Mouse (Mus musculus) CH12F3 (cell line): ENCODE measurements around the gene Rimbp2.
"Not testable (repeated sequence)": the region's sequence is repeated elsewhere in the genome, so short reads cannot be mapped to it uniquely, and the experiment has no call there.

Experiments used
- in situ Hi-C: fragments of 300-500 bp; cut with MboI; formaldehyde crosslinking; loops from 2 replicates; pipeline ENCODE4 v1.14.3; 2020; ENCODE audit warnings: low sequenced_read_pairs

The Rimbp2 gene

DNA sequence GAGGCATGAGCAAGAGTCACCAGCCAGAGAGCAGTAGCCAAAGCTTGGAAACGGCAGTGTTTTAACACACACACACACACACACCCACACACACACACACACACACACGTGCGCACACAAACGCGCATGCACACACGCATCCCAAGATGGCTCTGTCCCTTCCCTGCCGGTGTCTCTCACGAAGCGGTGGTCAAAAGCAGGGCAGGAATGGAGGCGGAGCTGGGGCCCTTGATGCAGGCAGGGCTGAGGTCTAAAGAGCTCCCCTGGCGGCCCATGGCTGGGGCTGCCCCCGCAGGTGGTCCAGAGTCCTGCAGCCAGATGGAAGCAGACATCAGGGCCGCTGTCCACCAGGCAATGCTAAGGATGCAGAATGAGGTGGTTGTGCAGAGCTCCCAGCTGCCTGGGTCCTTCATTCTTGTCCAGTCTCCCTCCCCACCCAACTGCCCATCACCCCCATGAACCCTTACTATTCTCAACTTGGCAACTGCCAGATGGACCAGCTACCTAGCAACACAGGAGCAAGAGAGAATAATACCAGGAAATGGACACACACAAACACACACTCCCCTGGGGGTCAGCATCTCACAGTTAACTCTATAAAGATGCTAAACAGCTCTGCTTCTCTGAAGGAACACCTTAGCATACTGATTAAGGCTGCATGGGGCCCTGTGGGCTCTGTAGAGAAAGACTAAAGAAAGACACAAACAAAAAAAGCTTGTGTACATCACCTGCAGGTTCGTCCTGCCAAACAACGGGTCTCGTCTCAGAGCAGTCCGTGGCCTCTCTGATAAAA, at the start of gene Rimbp2:
TSS of gene Rimbp2 (minus strand) at position 209 of the 793 bp plus-strand sequence.
- in situ Hi-C loops: no loop called here

DNA sequence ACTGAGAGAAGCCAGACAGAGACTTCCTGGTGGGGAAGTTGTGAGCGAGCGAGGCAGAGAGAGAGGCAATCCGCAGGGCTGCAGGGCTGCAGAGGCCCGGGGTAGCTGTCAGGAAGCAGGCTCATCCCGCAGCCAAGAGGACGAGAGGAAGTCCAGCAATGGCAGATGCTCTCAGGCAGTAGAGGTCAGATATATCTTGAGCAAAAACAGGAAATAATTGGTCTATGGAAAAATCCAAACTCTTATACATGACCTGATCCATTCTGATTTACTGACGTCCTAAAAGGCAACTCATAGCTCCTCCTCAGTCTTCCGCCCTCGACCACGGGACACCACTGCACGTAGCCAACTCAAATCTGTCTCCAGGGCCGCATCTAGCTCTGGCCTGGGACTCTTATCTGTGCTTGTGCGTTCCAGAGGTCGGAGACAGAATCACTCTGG, 49.3 kb upstream of the Rimbp2 start:
- in situ Hi-C loops: loop anchor here (25.0 kb wide), 2 partner anchors 1260 to 1390 kb away; partner anchors contain the start of genes Sbds and Tyw1

DNA sequence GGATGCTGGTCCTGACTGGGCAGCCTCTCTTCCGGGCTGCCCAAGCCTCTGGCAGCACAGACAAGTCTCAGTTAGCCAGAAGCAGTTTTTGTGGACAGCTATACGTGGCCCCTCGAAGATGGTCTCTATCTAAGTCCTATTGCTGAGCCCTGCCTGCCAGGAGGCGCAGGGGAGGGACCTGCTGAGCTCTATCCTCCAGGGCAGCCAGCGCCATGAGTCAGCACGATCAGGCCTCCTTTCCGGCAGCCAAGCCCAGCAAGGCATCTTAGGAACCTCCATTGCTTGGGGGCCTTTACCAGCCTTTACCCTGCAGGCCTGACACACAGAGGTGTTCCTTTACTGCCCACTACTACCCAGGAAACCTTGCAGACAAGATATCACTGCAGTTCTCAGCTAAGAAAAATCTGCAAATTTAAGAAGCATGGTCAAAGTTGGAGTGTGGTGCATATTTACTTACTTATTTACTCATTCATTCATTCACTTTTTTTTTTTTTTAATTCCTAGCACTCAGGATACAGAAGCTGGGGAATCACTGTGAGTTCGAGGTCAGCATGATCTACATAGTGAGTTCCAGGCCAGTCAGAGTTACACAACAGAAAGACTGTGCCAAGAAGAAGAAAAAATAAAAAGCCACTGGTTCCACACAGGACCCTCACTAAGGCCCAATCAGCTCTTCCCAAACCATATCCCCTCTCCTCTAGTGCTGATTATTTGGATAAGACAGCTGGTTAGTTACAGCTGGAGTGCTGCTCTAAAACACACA, 47.6 kb upstream of the Rimbp2 start:
- in situ Hi-C loops: loop anchor here (25.0 kb wide), 2 partner anchors 1261 to 1389 kb away; partner anchors contain the start of genes Sbds and Tyw1

DNA sequence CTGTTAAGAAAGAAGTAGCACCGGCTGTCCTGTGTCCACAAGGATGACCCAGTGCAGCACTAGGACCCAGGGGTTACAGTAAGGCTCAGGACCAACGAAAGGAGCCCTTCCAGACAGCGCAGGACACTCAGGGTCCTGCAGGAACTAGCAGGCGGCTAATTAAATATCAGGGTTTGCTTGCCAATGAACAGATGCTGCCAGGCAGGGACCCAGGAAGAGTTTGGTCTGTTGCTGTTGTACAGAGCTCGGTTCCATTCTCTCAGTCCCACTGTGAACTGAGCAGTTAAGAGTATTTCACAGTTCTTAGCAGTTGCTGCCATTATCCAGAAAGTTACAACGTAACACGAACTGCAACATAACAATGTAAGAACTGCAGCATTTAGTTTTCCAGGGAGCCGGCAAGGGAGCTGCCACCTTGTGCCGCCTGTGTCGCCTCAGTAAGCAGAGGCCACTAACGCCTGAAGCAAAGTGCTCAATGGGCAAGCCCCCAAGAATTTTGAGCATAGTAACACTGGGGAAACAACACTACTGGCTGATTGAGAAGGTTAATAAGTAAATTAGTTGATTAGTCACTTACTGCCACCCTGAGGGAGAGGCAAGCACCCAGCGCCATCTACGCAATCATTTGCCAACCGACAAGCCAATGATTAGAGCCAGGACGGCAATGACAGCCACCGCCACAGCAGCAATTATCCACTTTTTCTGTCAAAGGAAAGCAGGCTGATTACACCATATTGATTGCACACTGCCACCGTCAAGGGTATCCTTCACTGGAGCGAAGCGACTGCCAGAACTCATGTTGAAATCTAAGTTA, 34.1 kb upstream of the Rimbp2 start:
- in situ Hi-C loops: no loop called here

DNA sequence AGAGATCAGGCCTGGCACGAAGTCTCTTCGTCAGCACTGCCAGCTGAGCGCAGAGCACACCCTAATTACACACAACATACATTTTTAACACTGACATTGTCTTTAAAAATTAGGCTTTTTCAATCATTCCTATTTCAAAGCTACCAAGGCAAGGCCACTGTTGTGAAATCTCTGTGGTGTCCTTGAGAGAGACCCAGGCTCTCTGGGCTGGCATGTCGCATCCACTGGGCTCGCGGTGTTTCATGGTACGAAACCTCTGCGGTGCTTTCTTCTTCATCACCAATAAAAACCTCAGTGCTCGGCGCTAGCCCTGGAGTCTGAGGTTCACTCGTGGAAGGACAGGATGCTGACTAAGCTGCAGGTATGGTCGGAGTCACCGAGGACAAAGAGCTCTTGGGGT, 32.7 kb upstream of the Rimbp2 start:
- in situ Hi-C loops: no loop called here

DNA sequence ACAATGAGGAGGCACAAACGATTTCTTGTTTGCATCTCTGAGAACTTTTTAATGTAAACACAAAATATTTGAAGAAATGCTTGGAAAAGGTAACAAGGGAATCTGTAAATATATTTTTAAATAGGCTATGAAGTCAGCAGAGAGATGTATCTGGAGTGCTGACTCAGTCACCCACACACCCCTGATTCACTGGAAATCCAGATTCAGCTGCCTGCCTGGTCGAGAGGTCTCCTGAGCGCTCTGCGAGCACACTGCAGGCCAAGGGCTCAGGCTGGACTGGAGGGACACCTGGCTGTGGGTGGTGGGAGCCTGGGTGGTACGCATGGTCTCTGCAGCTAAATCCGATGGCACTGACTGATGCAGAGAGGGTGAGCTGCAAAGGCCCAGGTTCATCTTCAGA, 31.2 kb upstream of the Rimbp2 start:
- in situ Hi-C loops: no loop called here

DNA sequence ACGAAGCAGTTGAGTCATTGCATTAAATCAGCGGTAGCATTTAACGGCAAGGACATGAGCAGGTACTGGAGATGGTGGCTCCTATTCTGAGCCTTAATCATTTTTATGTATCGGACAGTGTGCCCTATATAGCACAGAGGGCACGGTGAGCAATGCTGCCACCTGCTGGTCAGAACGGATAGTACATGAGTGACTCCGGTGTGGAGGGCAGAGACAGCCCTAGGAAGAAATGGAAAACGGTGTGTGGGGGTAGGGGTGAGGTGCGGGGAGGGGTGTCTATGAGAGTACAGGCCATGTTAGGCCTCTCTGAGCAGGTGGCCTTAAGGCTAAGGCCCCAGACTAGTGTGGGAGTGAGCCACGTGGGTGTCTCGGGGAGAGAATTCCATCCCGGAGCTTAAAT, 28.3 kb upstream of the Rimbp2 start:
- in situ Hi-C loops: no loop called here

DNA sequence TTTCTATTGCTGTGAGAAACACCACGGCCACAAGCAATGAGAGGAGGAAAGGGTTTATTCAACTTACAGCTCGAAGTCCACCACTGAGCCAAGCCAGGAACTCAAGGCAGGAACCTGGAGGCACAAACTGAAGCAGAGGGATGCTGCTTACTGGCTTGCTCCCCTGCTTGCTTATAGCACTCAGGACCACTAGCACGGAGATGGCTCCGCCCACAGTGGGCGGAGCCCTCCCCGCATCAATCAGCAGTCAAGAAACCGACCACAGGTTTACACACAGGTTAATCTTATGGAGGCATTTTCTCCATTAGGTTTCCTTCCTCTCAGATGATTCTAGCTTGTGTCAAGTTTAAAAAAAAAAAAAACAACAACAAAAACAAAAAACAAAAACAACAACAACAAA, 27.6 kb upstream of the Rimbp2 start:
- in situ Hi-C loops: no loop called here

DNA sequence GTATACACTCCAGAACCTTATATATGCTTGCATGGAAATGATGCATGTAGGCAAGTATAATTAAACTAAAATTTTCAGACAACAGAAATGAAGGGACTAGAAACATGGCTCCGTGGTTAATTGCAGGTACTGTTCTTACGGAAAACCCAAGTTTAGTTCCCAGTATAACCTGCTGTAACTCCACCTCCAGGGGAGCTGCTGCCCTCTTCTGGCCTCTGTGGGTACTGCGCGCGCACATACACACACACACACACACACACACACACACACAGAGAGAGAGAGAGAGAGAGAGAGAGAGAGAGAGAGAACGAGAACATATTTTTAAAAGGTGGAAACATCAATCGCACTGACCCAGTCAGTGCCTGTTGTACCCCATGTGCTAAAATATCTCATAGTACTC, 25.7 kb upstream of the Rimbp2 start:
- in situ Hi-C loops: no loop called here

DNA sequence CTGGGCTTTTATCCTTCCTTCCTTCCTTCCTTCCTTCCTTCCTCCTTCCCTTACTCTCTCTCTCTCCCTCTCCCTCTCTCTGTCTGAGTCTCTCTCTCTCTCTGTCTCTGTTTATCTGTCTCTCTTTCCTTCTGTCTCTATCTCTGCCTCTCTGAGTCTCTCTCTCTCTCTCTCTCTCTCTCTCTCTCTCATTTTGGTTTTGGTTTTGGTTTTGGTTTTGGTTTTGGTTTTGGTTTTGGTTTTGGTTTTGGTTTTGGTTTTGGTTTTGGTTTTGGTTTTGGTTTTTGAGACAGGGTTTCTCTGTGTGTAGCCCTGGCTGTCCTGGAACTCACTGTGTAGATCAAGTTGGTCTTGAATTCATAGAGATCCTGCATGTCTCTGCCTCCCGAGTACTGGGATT, 24.2 kb upstream of the Rimbp2 start:
- in situ Hi-C loops: not testable (repeated sequence)

DNA sequence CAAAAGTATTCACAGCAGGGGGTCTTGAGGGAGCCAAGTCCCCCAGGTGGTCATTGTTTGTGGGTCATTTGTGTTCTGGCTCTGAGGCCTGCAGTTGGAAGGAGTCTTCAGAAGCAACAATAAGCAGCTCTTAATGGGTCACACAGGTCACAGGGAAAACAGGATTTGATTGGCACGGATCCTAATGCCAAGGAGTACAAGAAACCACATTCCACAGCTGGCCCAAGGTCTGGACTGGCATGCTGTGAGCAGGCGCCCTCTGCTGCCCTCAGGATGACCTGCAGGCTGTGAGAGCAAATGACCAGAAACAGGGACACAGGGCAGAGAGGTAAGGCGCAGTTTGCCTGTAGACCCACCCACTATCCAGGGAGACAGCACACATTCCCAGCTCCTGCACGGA, 23.0 kb upstream of the Rimbp2 start:
- in situ Hi-C loops: no loop called here

DNA sequence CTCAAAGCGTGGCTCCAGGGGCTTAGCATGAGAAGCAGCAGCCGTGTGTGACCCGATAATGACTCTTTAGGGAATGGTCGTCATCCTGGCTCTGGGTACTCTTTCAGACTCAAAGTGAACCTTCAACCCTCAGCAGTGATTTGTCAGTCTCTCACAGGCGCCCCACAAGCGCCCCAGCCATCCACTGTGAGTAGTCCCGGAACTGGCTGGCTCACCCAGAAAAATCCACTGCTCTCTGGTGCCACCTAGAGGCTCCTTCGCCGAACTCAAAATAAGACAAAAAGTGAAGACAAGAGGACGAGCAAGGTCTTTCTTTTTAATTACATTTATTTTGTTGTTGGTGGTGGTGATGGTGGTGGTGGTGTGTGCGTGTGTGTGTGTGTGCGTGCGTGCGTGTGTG, 18.0 kb upstream of the Rimbp2 start:
- in situ Hi-C loops: no loop called here

DNA sequence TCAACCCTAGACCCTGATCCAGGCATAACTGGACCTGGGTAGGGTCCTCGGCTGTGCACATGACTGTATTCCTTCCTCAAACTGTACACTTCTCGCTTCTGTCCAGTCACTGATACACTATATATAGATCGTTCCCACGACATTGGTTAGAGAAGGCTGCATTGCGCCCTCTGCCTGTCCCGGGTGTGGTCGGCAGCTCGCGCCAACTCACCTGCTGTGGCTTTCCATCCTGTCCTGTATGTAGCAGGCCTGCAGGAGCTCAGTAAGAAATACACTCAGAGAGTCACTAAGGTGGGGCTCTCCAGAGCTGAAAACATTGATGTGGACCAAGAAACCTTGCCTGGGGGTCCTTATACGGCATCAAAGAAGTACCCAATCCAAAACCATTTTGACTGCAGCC, 17.6 kb upstream of the Rimbp2 start:
- in situ Hi-C loops: no loop called here

DNA sequence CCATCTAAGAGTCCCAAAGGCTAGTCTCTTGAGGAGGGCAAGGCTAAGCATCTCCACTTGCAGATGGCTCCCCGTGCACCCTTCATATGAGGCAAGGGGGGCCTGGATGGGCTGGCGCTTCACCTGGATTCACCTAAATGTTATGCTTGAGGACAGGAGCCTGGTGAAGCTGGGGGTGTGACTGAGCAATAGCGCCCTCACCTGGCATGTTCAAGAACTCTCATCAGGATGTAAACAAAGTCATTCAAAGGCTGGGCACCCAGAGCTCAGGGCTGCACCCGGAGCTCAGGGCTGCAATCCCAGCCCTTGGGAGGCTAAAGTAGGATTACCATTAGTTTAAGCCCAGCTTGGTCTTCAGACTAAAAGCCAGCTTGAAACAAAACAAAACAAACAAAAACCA, 11.1 kb upstream of the Rimbp2 start:
- in situ Hi-C loops: no loop called here

DNA sequence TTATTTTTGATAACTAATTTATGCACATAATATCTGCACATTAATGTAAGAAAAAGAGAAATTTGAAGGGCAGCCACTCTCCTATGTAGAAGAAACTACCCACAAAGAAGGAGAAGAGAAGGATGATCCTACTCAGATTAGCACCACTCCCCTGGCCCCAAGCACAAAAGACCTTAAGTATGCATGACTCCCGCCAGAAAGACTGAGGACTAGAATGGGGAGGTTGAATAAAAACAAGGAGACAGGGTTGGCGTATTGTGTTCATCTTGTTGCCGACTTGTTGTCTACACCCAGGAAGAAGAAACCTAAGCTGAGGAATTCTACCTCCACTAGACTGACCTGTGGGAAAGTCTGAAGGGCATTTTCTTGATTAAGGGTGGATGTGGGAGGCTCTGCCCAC, 5.6 kb upstream of the Rimbp2 start:
- in situ Hi-C loops: no loop called here

DNA sequence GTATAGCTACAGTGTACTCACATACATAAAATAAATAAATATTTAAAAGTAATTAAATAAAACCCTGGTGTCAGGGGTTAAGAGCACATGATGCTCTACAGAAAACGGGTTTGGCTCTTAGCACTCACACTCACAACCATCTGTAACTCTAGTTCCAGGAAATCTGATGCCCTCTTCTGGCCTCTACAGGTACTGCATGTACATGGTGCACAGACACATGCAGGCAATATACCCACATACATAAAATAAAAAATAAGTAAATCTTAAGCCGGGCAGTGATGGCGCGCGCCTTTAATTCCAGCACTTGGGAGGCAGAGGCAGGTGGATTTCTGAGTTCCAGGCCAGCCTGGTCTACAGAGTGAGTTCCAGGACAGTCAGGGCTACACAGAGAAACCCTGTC, 1.1 kb upstream of the Rimbp2 start:
- in situ Hi-C loops: not testable (repeated sequence)

DNA sequence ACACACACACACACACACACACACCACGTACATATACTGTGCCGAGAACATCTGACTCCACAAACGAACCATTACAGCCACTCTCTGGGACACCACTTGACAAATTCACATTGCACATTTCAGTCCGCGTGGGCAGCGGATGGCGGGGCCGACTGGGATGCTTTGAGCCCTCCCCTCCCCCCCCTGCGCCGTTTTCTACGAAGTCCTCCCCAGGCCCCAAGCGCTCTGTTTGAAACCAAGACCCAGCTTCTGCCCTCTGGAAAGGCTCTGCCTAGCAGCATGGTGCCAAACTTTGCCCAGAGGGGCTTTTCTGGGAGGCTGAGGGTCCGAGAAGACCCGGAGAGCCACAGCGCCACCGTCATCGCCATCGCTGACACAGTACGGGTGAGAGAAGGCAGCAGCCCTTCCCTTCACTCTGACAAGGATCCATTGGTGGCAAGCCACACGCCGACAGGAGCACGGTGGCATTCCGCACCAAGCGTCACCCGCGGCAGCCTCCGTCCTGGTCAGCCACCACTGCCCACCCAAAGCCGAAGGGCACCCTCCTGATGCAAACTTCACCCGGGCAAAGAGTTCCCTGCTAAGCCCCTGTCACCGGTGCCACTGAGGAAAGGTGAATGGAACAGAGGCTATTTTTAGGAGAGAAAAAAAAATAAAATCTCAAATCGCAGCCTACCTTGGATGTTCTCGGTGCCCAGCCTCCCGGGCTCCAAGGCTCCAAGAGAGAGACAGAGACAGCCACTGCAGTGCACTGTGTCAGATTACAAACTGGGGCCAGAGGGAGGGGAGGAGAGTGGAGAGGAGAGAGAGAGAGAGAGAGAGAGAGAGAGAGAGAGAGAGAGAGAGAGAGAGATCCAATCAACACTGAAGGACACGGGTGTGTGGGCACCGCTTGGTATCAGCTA, 743 bp downstream of the Rimbp2 start:
- in situ Hi-C loops: no loop called here

DNA sequence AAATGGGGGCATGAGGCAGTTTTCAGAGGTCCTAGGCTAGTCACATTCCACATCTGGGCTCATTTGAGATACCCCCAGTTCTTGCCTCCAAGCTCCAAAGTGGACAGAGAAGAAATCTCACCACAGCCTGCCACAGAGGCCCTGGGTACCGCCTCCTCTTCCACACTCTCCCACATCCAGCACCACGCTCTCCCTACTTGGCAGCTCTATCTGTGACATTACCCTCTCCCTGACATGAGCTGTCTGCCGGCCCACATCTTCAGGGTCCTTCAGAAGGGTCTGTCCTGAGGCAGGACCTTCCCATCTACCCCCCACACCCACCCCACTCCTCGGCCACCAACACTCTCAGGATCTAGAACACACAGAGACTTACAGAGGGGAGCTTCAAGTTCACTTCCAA, 1.8 kb downstream of the Rimbp2 start:
- in situ Hi-C loops: no loop called here

DNA sequence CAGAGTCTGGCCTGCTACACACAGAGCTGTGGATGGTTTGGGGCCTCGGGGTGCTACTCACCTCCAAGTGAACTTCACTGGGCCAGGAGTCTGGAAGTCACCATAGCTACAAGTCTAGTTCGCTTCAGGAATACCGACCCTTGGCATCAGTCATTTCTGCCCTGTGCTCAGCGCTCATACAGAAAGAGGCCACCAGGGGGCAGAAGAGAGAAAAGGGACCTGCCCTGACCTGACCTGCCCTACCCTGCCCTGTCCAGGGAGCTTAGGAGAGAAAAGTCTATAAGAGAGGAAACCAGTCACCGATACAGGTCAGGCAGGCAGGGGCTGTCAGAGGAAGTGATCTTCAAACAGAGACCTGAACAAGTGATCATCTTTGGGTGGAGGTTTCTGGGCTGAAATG, 6.2 kb downstream of the Rimbp2 start:
- in situ Hi-C loops: no loop called here

DNA sequence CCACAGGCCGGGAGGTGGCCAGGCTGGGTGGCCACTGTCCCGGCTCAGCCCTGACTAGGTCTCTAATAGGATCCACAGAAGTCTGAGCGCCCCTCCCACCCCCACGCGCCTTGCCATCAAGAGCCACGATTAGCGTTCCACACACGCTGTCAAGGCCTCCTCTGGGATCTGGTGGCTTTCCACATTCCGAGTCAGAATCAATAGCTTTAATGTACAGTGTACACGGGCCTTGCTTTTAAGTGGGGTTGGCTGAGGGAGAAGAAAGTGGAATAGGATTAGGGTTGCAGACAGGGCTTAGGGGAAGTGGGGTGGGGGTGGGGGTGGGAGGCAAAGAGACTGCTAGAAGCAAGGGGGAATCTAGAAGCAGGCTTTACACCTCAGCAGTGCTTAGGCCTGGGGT, 12.8 kb downstream of the Rimbp2 start:
- in situ Hi-C loops: no loop called here
